ENCODE assay signal across 7 mouse cellular contexts in genomic region chrX:96134840-96135580, GRCm38 (mm10). TPM values are rescaled to one million over a fixed set of nuclear protein-coding genes. Genes with fewer than 3 reads are reported as not detected.
DNase-seq lines count a peak whose midpoint lies in the region; ATAC-seq and TF ChIP-seq lines count a peak whose summit lies in the region.

No protein-coding gene starts in this region.

- no peaks in the 10 kb centered on the region for H3K9me3 ChIP-seq in lung, embryonic 16.5 days (ENCODE audit: control insufficient read depth, low read length)
- no peaks in the 10 kb centered on the region for H3K9me3 ChIP-seq in intestine, embryonic 16.5 days (ENCODE audit: control insufficient read depth, low read length)

- no peak overlapping the region for H3K4me3 ChIP-seq in liver, adult 2 months (ENCODE audit: insufficient read depth, low read depth, low read length)
- no peak overlapping the region for H3K4me3 ChIP-seq in embryonic fibroblast, embryonic 13.5 days (ENCODE audit: insufficient read depth, low read length)
- H3K4me3 ChIP-seq in lung, embryonic 16.5 days (ENCODE audit: low read length) = no peak overlapping the region
- no peak overlapping the region for H3K4me3 ChIP-seq in layer of hippocampus, adult 2 months
- H3K4me3 ChIP-seq in intestine, embryonic 16.5 days (ENCODE audit: low read length) = no peak overlapping the region

- H3K9ac ChIP-seq in liver, adult 2 months (ENCODE audit: low read depth, low read length) = no peak overlapping the region
- H3K9ac ChIP-seq in lung, embryonic 16.5 days (ENCODE audit: low read length) = no peak overlapping the region
- no peak overlapping the region for H3K9ac ChIP-seq in intestine, embryonic 16.5 days (ENCODE audit: low read depth, low read length)

- WGBS in liver, adult 2 months = 65% methylated on average over 6 of the region's 6 CpGs
- 26% methylated on average over 6 of the region's 6 CpGs for WGBS in lung, embryonic 16.5 days
- 61% methylated on average over 6 of the region's 6 CpGs for WGBS in intestine, embryonic 16.5 days

- DNase-seq in liver, adult 2 months (ENCODE audit: extremely low read depth, low read depth, low spot score) = no peak
- DNase-seq in liver = no peak
- peak; percentile 65 for DNase-seq in Muller cell, postnatal 12 days (ENCODE audit: inconsistent ontology term)
- no peak for DNase-seq in layer of hippocampus, adult 2 months (ENCODE audit: low spot score in 2 of 2)

- TF ChIP-seq POLR2A in liver, adult 2 months (IDR thresholded peaks at IDR 0.05; ENCODE audit: extremely low read depth, insufficient read depth, low read length) = no peak
- no peak for TF ChIP-seq POLR2A in embryonic fibroblast, embryonic 13.5 days (IDR thresholded peaks at IDR 0.05; ENCODE audit: low read depth, low read length)

- no peaks in the 10 kb centered on the region for H3K27me3 ChIP-seq in liver, adult 2 months (ENCODE audit: control insufficient read depth, insufficient read depth, low read length)
- H3K27me3 ChIP-seq in lung, embryonic 16.5 days (ENCODE audit: control insufficient read depth, insufficient read depth, low read depth, low read length) = no peaks in the 10 kb centered on the region
- H3K27me3 ChIP-seq in intestine, embryonic 16.5 days (replicated peaks; ENCODE audit: control insufficient read depth, insufficient read depth, low read length) = 0 out of 2 replicates have a peak, but pooled peaks cover 4% of the 10 kb centered on the region

- no peaks in the 10 kb centered on the region; the same call in 1 of the 2 replicates for H3K4me1 ChIP-seq in liver, adult 2 months (ENCODE audit: control insufficient read depth, insufficient read depth, low read length)
- peaks cover 18% of the 10 kb centered on the region for H3K4me1 ChIP-seq in embryonic fibroblast, embryonic 13.5 days (ENCODE audit: control insufficient read depth, insufficient read depth, low read length)
- H3K4me1 ChIP-seq in lung, embryonic 16.5 days (replicated peaks; ENCODE audit: control insufficient read depth, insufficient read depth, low read length) = peaks cover 16% of the 10 kb centered on the region
- no peaks in the 10 kb centered on the region for H3K4me1 ChIP-seq in intestine, embryonic 16.5 days (ENCODE audit: control insufficient read depth, insufficient read depth, low read length)

- H3K36me3 ChIP-seq in liver, adult 2 months (ENCODE audit: control insufficient read depth, insufficient read depth, low read length) = no peaks in the 10 kb centered on the region
- H3K36me3 ChIP-seq in lung, embryonic 16.5 days (ENCODE audit: control insufficient read depth, insufficient read depth, low read length) = no peaks in the 10 kb centered on the region
- no peaks in the 10 kb centered on the region for H3K36me3 ChIP-seq in intestine, embryonic 16.5 days (ENCODE audit: control insufficient read depth, insufficient read depth, low read length)

- H3K27ac ChIP-seq in liver, adult 2 months (replicated peaks; ENCODE audit: insufficient read depth, low read depth, low read length) = 0 out of 2 replicates have a peak overlapping the region, but pooled peaks have one; percentile 12
- H3K27ac ChIP-seq in embryonic fibroblast, embryonic 13.5 days (ENCODE audit: insufficient read depth, low read length) = peak overlapping the region; percentile 95
- peak overlapping the region; percentile 76 for H3K27ac ChIP-seq in lung, embryonic 16.5 days (ENCODE audit: low read length)
- H3K27ac ChIP-seq in layer of hippocampus, adult 2 months = no peak overlapping the region
- no peak overlapping the region for H3K27ac ChIP-seq in intestine, embryonic 16.5 days (ENCODE audit: low read length)

- peak; percentile 55 for ATAC-seq in lung, embryonic 16.5 days (ENCODE audit: low read depth)
- no peak for ATAC-seq in intestine, embryonic 16.5 days

- no peaks in the 10 kb centered on the region for H3K79me2 ChIP-seq in liver, adult 2 months (ENCODE audit: control insufficient read depth, insufficient read depth, low read length)

- H3K4me2 ChIP-seq in lung, embryonic 16.5 days (ENCODE audit: low read depth, low read length) = 0 out of 2 replicates have a peak overlapping the region, but pooled peaks have one; percentile 6
- no peak overlapping the region for H3K4me2 ChIP-seq in intestine, embryonic 16.5 days (ENCODE audit: low read depth, low read length)

- no peak for TF ChIP-seq CTCF in liver, adult 2 months (IDR thresholded peaks at IDR 0.05; ENCODE audit: low read depth, low read length)
- no peak for TF ChIP-seq CTCF in embryonic fibroblast, embryonic 13.5 days (IDR thresholded peaks at IDR 0.05; ENCODE audit: borderline replicate concordance, insufficient read depth, low read length)
- no peak for TF ChIP-seq CTCF in layer of hippocampus, adult 2 months (conservative IDR thresholded peaks at IDR 0.05)

RNA-seq across cellular contexts. Expression of gene Msn, which starts 39.2 kb away (rescaled TPM):
- total RNA-seq in liver, adult 2 months (2014; rRNA removed) = 8.3 and 10.8 TPM in 2 replicates
- 6.7 and 10.8 TPM in 2 replicates for polyA plus RNA-seq in liver, adult 2 months (2012; rRNA removed)
- polyA plus RNA-seq in embryonic fibroblast, embryonic 13.5 days (2011; ENCODE audit: insufficient read length, low read depth, missing spikeins) = 473 and 817 TPM in 2 replicates
- polyA plus RNA-seq in lung, embryonic 16.5 days (2015; fragmentation: Nextera tagmentation; extraction: Ambion mirVana) = 236 and 246 TPM in 2 replicates
- total RNA-seq in layer of hippocampus, adult 2 months (2021) = 10 to 100 TPM; 16.7 to 19.0 TPM
- 63.3 and 65.4 TPM in 2 replicates for polyA plus RNA-seq in intestine, embryonic 16.5 days (2015; fragmentation: Nextera tagmentation; extraction: Ambion mirVana)

Comparison
In these comparisons a context has a peak if more than half of its experiments do, and no peak if none do; other contexts are left out.
1. H3K27ac ChIP-seq: peak in liver, adult 2 months (single experiment), embryonic fibroblast, embryonic 13.5 days (single experiment) and lung, embryonic 16.5 days (single experiment); none in layer of hippocampus, adult 2 months (single experiment) and intestine, embryonic 16.5 days (single experiment).